Mouse (Mus musculus) embryonic facial prominence, embryonic 15.5 days (tissue): ENCODE measurements around the gene Abcb8. TPM values are rescaled to one million over a fixed set of nuclear protein-coding genes. Genes with fewer than 3 reads are reported as not detected.

Experiments
- ATAC-seq: fragments of 200-750 bp; cut with Nextera tagmentation; 2 replicates; pipeline ENCODE4 v1.8.0; 2017; ENCODE audit warnings: low read depth, moderate TSS enrichment; ENCODE audit not compliant: insufficient number of reproducible peaks, low FRiP score, low TSS enrichment
- H3K27ac ChIP-seq: fragments of 300-500 bp; sonication (generic); replicated peaks from 2 replicates; pipeline ENCODE4 v1.5.1; 2015; ENCODE audit warnings: mild to moderate bottlenecking, inconsistent platforms
- H3K27me3 ChIP-seq: fragments of 300-500 bp; sonication (generic); 2 replicates; pipeline ENCODE4 v1.6.1; 2015; ENCODE audit warnings: inconsistent platforms
- H3K36me3 ChIP-seq: fragments of 300-500 bp; sonication (generic); 2 replicates; pipeline ENCODE4 v1.6.1; 2015; ENCODE audit warnings: mild to moderate bottlenecking, inconsistent platforms
- H3K4me1 ChIP-seq: fragments of 300-500 bp; sonication (generic); 2 replicates; pipeline ENCODE4 v1.6.1; 2015; ENCODE audit warnings: inconsistent platforms
- H3K4me2 ChIP-seq: fragments of 300-500 bp; sonication (generic); replicated peaks from 2 replicates; pipeline ENCODE4 v1.6.1; 2015; ENCODE audit warnings: mild to moderate bottlenecking, inconsistent platforms
- H3K4me3 ChIP-seq: fragments of 300-500 bp; sonication (generic); replicated peaks from 2 replicates; pipeline ENCODE4 v1.5.1; 2015; ENCODE audit warnings: mild to moderate bottlenecking, inconsistent platforms
- H3K9ac ChIP-seq: fragments of 300-500 bp; sonication (generic); 2 replicates; pipeline ENCODE4 v1.6.1; 2015; ENCODE audit warnings: inconsistent platforms
- H3K9me3 ChIP-seq: fragments of 300-500 bp; sonication (generic); replicated peaks from 2 replicates; pipeline ENCODE4 v1.6.1; 2016; ENCODE audit warnings: inconsistent platforms
- WGBS: fragments of 180-500 bp; shearing (Covaris S2); methylation state at CpG from one replicate; pipeline ENCODE4 v1.1.7; 2015; 5-methylcytosine and 5-hydroxymethylcytosine counted together
- polyA plus RNA-seq: library from polyadenylated mRNA; unstranded; fragments of >200 nt; fragmentation: Nextera tagmentation; extraction: Ambion mirVana; gene quantifications from 2 replicates; pipeline ENCODE4 v1.2.1, GENCODE M21; 2015

Gene Abcb8
- polyA plus RNA-seq, 1 experiment from 2014 or later: 47.0 TPM

GRCm38 (mm10) chr5:24447624-24448298, 54.3 kb downstream of the Abcb8 start, which contains the start of gene Tmub1:
Gene Tmub1 (minus strand): TSS chr5:24447854.
- ATAC-seq: peak; percentile 55
- H3K27ac ChIP-seq: 0 out of 2 replicates have a peak within 1 kb of the TSS, but pooled peaks have one; percentile 39
- H3K9ac ChIP-seq: peak within 1 kb of the TSS; percentile 33
- H3K36me3 ChIP-seq: peaks cover 13% of the 10 kb centered on the region; the same call in 1 of the 2 replicates
- no peaks in the 10 kb centered on the region for H3K9me3 ChIP-seq
- WGBS: 2% methylated on average over 34 of the region's 34 CpGs
- no peaks in the 10 kb centered on the region for H3K27me3 ChIP-seq
- H3K4me2 ChIP-seq: peak within 1 kb of the TSS; percentile 83
- H3K4me3 ChIP-seq: peak within 1 kb of the TSS; percentile 73
- H3K4me1 ChIP-seq: peaks cover 46% of the 10 kb centered on the region

- Histone ChIP-seq H3K9ac (peak overlapping the region; percentile 95), H3K27ac (peak overlapping the region; percentile 88), H3K9me3 (no peaks in the 10 kb centered on the region), H3K4me2 (peak overlapping the region; percentile 90), H3K4me1 (peaks cover 64% of the 10 kb centered on the region), H3K4me3 (peak overlapping the region; percentile 84), H3K36me3 (no peaks in the 10 kb centered on the region), H3K27me3 (no peaks in the 10 kb centered on the region)
- peak; percentile 87 for ATAC-seq
- WGBS: 4% methylated on average over 34 of the region's 66 CpGs
Measured at GRCm38 (mm10) chr5:24451264-24452029, 58.0 kb downstream of the Abcb8 start.

DNA sequence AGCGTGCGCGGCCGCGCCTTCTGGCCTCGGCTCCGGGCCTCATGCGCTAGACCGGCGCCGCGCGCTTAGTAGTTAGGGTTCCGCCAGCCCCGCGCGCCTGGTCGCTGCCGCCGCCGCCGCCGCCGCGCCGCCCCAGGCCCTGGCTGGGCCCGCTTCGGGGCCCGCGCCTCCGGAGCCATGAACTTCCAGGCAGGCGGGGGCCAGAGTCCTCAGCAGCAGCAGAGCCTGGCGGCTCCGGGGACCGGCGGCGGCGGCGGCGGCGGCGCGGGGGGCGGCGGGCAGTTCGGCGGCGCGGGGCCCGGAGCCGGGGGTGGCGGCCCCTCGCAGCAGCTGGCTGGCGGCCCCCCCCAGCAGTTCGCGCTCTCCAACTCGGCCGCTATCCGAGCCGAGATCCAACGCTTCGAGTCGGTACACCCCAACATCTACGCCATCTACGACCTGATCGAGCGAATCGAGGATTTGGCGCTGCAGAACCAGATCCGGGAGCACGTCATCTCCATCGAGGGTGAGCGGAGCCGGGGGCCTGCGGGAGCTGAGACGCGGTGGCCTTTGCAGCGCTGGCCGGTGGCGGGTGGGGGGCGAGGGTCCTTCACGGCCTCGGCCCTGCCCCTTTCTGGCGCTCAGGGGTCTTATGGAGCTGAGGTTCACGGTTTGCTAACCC, 58.7 kb downstream of the Abcb8 start, which contains the start of gene Agap3:
Gene Agap3 (plus strand): TSS at position 148 of the 661 bp plus-strand sequence.
- ATAC-seq: peak; percentile 6
- Histone ChIP-seq H3K27me3 (no peaks in the 10 kb centered on the region), H3K4me1 (peaks cover 57% of the 10 kb centered on the region)

DNA sequence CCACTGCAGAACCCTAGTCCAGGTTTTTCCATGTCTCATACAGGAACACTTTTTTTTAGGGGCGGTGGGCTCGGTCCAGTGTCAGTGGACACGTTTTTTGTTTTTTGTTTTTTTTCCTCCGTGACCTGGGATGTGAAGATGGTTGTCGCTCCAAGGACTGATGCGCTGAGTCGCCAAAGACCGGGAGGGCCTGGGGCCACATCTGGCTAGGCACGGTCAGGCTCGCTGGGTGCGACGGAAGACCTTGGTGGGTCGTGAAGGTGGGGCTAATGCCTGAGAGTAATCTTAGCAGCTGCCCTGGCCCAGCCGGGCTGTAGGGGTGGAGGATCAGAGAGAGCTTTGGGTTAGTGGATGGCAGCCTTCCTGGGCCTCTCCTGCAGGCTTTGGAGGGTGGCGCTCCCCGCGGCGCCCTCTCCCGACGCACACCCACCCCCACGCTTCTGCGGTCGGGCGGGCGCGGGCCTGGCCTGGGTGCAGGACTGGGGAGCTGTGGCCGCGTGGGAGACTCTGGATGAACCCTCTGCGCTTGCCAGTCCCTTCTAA, 59.3 kb downstream of the Abcb8 start:
- under 1% methylated on average over 29 of the region's 29 CpGs for WGBS
- peak overlapping the region; percentile 88 for H3K27ac ChIP-seq
- no peaks in the 10 kb centered on the region for H3K9me3 ChIP-seq
- H3K4me3 ChIP-seq: peak overlapping the region; percentile 84
- no peaks in the 10 kb centered on the region for H3K36me3 ChIP-seq
- peaks cover 51% of the 10 kb centered on the region for H3K4me1 ChIP-seq
- no peak for ATAC-seq
- H3K27me3 ChIP-seq: no peaks in the 10 kb centered on the region
- peak overlapping the region; percentile 95 for H3K9ac ChIP-seq
- peak overlapping the region; percentile 90 for H3K4me2 ChIP-seq

More for the DNA sequence above, 58.7 kb downstream of the Abcb8 start, which contains the start of gene Agap3:
- Histone ChIP-seq H3K9ac (peak within 1 kb of the TSS; percentile 95), H3K9me3 (no peaks in the 10 kb centered on the region), H3K27ac (peak within 1 kb of the TSS; percentile 88), H3K4me2 (peak within 1 kb of the TSS; percentile 90), H3K36me3 (no peaks in the 10 kb centered on the region), H3K4me3 (peak within 1 kb of the TSS; percentile 84)
- under 1% methylated on average over 57 of the region's 85 CpGs for WGBS

DNA sequence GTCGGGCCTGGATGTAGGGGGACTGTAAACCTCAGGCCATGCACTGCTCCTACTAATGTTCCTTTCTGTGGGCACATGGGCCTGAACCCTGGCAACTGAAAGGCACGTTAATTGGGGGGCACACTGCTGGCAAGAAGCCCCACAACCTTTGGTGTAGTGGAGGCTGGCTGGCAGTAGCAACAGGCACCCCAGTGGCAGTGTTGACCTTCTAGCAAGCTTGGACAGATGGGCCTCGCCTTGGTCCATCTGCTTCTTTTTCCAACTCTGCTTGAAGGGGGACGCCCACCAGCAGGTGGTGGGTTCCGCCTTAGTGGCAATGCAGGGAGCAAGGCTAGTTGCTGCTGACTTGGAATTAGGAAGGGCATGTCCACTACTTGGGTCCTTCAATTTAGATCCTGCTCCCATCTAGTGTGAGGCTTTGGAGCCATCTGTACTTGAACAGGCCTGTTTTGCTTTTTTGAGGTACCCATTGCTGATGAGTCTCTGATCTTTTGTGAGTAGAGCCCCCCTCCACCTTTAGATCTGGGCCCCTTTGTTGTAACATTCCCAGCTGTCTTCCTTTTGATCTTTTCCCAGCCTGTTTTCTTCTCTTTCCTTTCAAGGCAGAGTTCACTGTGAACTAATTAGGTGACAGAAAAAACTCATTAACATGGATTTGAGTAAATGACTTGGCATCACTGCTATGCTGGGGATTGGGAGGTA, 60.0 kb downstream of the Abcb8 start:
- no peaks in the 10 kb centered on the region for H3K27me3 ChIP-seq
- 15% methylated on average over 5 of the region's 5 CpGs for WGBS
- H3K36me3 ChIP-seq: 0 out of 2 replicates have a peak, but pooled peaks cover 1% of the 10 kb centered on the region
- ATAC-seq: no peak
- peak overlapping the region; percentile 95 for H3K9ac ChIP-seq
- peaks cover 45% of the 10 kb centered on the region for H3K4me1 ChIP-seq
- peak overlapping the region; percentile 84 for H3K4me3 ChIP-seq
- H3K27ac ChIP-seq: peak overlapping the region; percentile 88
- H3K4me2 ChIP-seq: peak overlapping the region; percentile 90
- H3K9me3 ChIP-seq: no peaks in the 10 kb centered on the region

DNA sequence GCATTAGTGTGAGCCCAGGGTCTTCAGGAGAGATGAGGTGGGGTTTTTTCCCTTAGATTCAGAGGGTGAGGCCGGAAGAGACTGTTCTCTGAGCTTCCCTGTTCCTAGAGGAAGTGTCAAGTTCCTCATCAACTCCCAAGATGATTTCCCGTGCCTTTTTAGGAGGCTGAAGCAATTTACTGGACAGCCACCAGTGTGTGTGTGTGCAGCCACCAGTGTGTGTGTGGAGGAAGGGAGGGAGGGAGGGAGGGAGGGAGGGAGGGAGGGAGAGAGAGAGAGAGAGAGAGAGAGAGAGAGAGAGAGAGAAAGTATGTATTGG, 60.5 kb downstream of the Abcb8 start:
- 17% methylated on average over 2 of the region's 2 CpGs for WGBS
- peak overlapping the region; percentile 84 for H3K4me3 ChIP-seq
- H3K4me1 ChIP-seq: peaks cover 45% of the 10 kb centered on the region
- H3K36me3 ChIP-seq: 0 out of 2 replicates have a peak, but pooled peaks cover 6% of the 10 kb centered on the region
- H3K27ac ChIP-seq: peak overlapping the region; percentile 88
- H3K9ac ChIP-seq: no peak overlapping the region
- H3K9me3 ChIP-seq: no peaks in the 10 kb centered on the region
- ATAC-seq: no peak
- no peaks in the 10 kb centered on the region for H3K27me3 ChIP-seq
- H3K4me2 ChIP-seq: peak overlapping the region; percentile 90

DNA sequence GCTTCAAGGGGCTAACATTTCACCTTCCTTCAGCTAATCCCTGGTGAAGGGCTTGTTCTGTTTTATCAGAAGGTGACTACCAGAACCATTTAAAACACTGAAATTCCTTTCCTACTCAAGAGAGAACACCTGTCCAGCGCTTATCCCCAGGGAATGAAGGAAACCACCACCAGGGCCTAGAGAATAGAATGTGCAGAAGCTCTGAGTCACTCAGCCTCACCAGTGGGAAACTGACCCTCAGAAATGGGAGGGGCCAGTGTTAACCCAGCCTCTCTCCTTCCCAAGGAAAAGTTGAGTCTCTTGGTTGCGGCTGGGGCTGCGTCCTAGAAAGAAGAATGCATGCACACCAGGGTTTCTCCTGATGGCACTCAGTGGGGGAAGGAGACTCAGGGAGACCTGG, 61.6 kb downstream of the Abcb8 start:
- peak overlapping the region; percentile 58; the same call in 1 of the 2 replicates for H3K27ac ChIP-seq
- H3K4me2 ChIP-seq: peak overlapping the region; percentile 1; the same call in 1 of the 2 replicates
- H3K27me3 ChIP-seq: no peaks in the 10 kb centered on the region
- H3K4me1 ChIP-seq: peaks cover 50% of the 10 kb centered on the region
- no peak for ATAC-seq
- 68% methylated on average over 3 of the region's 3 CpGs for WGBS
- no peak overlapping the region for H3K9ac ChIP-seq
- no peaks in the 10 kb centered on the region for H3K9me3 ChIP-seq
- 0 out of 2 replicates have a peak, but pooled peaks cover 8% of the 10 kb centered on the region for H3K36me3 ChIP-seq
- no peak overlapping the region for H3K4me3 ChIP-seq

GRCm38 (mm10) chr5:24455613-24456012, 62.1 kb downstream of the Abcb8 start:
- Histone ChIP-seq H3K27ac (peak overlapping the region; percentile 58; the same call in 1 of the 2 replicates), H3K4me2 (no peak overlapping the region), H3K27me3 (no peaks in the 10 kb centered on the region), H3K4me3 (no peak overlapping the region), H3K9me3 (no peaks in the 10 kb centered on the region), H3K36me3 (0 out of 2 replicates have a peak, but pooled peaks cover 14% of the 10 kb centered on the region), H3K4me1 (peaks cover 52% of the 10 kb centered on the region), H3K9ac (no peak overlapping the region)
- no peak for ATAC-seq
- WGBS: 49% methylated on average over 7 of the region's 7 CpGs
